In genomic region chr13:98588480-98588879, GRCm38 (mm10) we compare ENCODE assay signal across 8 mouse cellular contexts. TPM values are rescaled to one million over a fixed set of nuclear protein-coding genes. Genes with fewer than 3 reads are reported as not detected.
DNase-seq lines count a peak whose midpoint lies in the region; ATAC-seq lines count a peak whose summit lies in the region.
"Had no signal": no experiment of that assay in that cellular context is flagged by ENCODE, and none has a peak within 500 bp of the region (broad histone marks: within the 10 kb centered on the region; RNA-seq: fewer than 3 reads in every experiment).

No protein-coding gene starts in this region.

- 3% methylated on average over 12 of the region's 12 CpGs for WGBS in forebrain, embryonic 14.5 days
- 6% methylated on average over 12 of the region's 12 CpGs for WGBS in liver, embryonic 12.5 days (ENCODE audit: insufficient replicate concordance)

- peaks cover 3% of the 10 kb centered on the region; the same call in 1 of the 2 replicates for H3K4me1 ChIP-seq in forebrain, embryonic 14.5 days (ENCODE audit: control insufficient read depth, insufficient read depth, low read length)
- peaks cover 9% of the 10 kb centered on the region; the same call in 1 of the 2 replicates for H3K4me1 ChIP-seq in liver, embryonic 12.5 days

- peak overlapping the region; percentile 34 for H3K4me3 ChIP-seq in forebrain, embryonic 14.5 days (ENCODE audit: low read depth, low read length)
- peak overlapping the region; percentile 44 for H3K4me3 ChIP-seq in liver, embryonic 12.5 days

- no peak overlapping the region for H3K27ac ChIP-seq in forebrain, embryonic 14.5 days (ENCODE audit: low read depth, low read length)
- H3K27ac ChIP-seq in liver, embryonic 12.5 days, result no peak overlapping the region

- DNase-seq in retina, embryonic 14.5 days (ENCODE audit: low spot score), result peak; percentile 21
- no peak for DNase-seq in retina, postnatal 1 day
- peak; percentile 13 for DNase-seq in forebrain, embryonic 14.5 days (ENCODE audit: low spot score)
- DNase-seq in B cell, adult 2 months, result no peak
- no peak for DNase-seq in left cerebral cortex, adult 11 months (ENCODE audit: low spot score)
- DNase-seq in adrenal gland, adult 8-10 months, result no peak

- no peaks in the 10 kb centered on the region for H3K9me3 ChIP-seq in forebrain, embryonic 14.5 days (replicated peaks; ENCODE audit: control insufficient read depth, low read length)
- no peaks in the 10 kb centered on the region for H3K9me3 ChIP-seq in liver, embryonic 12.5 days (replicated peaks)

- ATAC-seq in forebrain, embryonic 14.5 days, result no peak
- ATAC-seq in liver, embryonic 12.5 days, result no peak

- no peaks in the 10 kb centered on the region for H3K36me3 ChIP-seq in forebrain, embryonic 14.5 days (ENCODE audit: control insufficient read depth, insufficient read depth, low read length)
- no peaks in the 10 kb centered on the region for H3K36me3 ChIP-seq in liver, embryonic 12.5 days

- peaks cover 61% of the 10 kb centered on the region for H3K27me3 ChIP-seq in forebrain, embryonic 14.5 days (replicated peaks; ENCODE audit: control insufficient read depth, insufficient read depth, low read length)
- H3K27me3 ChIP-seq in liver, embryonic 12.5 days (replicated peaks), result peaks cover 64% of the 10 kb centered on the region

- H3K4me2 ChIP-seq in forebrain, embryonic 14.5 days (ENCODE audit: low read length), result peak overlapping the region; percentile 61
- H3K4me2 ChIP-seq in liver, embryonic 12.5 days, result peak overlapping the region; percentile 64

- H3K9ac ChIP-seq in forebrain, embryonic 14.5 days (ENCODE audit: low read length), result peak overlapping the region; percentile 32; the same call in 1 of the 2 replicates
- no peak overlapping the region for H3K9ac ChIP-seq in liver, embryonic 12.5 days

RNA-seq across cellular contexts. Expression of gene Tmem174, which starts 48.7 kb away (rescaled TPM):
- polyA plus RNA-seq in forebrain, embryonic 14.5 days (2014; fragmentation: Nextera tagmentation; extraction: Ambion mirVana), result not detected in 2 replicates
- polyA plus RNA-seq in liver, embryonic 12.5 days (2016; fragmentation: Nextera tagmentation; extraction: Ambion mirVana), result not detected in 2 replicates
- not detected for total RNA-seq in adrenal gland, adult 8-10 months (2022)
- total RNA-seq: granulocyte monocyte progenitor cell, adult 5-6 weeks had no signal

Comparison
In these comparisons a context has a peak if more than half of its experiments do, and no peak if none do; other contexts are left out.
1. DNase-seq: peak in retina, embryonic 14.5 days (single experiment) and forebrain, embryonic 14.5 days (single experiment); none in retina, postnatal 1 day (single experiment), B cell, adult 2 months (0 of 2), left cerebral cortex, adult 11 months (single experiment) and adrenal gland, adult 8-10 months (single experiment).